Mouse (Mus musculus) intestine, embryonic 14.5 days (tissue): ENCODE measurements around the gene Camta2. TPM values are rescaled to one million over a fixed set of nuclear protein-coding genes. Genes with fewer than 3 reads are reported as not detected.

Source experiments
- ATAC-seq: fragments of 200-750 bp; cut with Nextera tagmentation; replicated peaks from 2 replicates; pipeline ENCODE4 v1.8.0; 2017; ENCODE audit warnings: low read depth, moderate number of reproducible peaks, moderate TSS enrichment, moderate library complexity; ENCODE audit not compliant: low FRiP score, low TSS enrichment
- DNase-seq: peaks from one replicate; pipeline ENCODE4 v3.0.0-alpha.2; 2018; ENCODE audit warnings: low spot score
- H3K27ac ChIP-seq: fragments of 300-500 bp; sonication (generic); 2 replicates; pipeline ENCODE4 v1.5.1; 2014; ENCODE audit warnings: low read depth, mild to moderate bottlenecking, control low read depth
- H3K27me3 ChIP-seq: fragments of 300-500 bp; sonication (generic); replicated peaks from 2 replicates; pipeline ENCODE4 v1.6.1; 2014; ENCODE audit warnings: low read length, control low read depth; ENCODE audit not compliant: control insufficient read depth, insufficient read depth
- H3K36me3 ChIP-seq: fragments of 300-500 bp; sonication (generic); 2 replicates; pipeline ENCODE4 v1.6.1; 2014; ENCODE audit warnings: low read length, control low read depth; ENCODE audit not compliant: control insufficient read depth, insufficient read depth
- H3K4me1 ChIP-seq: fragments of 300-500 bp; sonication (generic); replicated peaks from 2 replicates; pipeline ENCODE4 v1.6.1; 2014; ENCODE audit warnings: low read length, control low read depth, mixed read lengths; ENCODE audit not compliant: control insufficient read depth, insufficient read depth
- H3K4me2 ChIP-seq: fragments of 300-500 bp; sonication (generic); 2 replicates; pipeline ENCODE4 v1.6.1; 2014; ENCODE audit warnings: low read length
- H3K4me3 ChIP-seq: fragments of 300-500 bp; sonication (generic); 2 replicates; pipeline ENCODE4 v1.5.1; 2014; ENCODE audit warnings: low read depth, low read length, control low read depth, mixed read lengths
- H3K9ac ChIP-seq: fragments of 300-500 bp; sonication (generic); 2 replicates; pipeline ENCODE4 v1.6.1; 2014; ENCODE audit warnings: mild to moderate bottlenecking, low read length
- H3K9me3 ChIP-seq: fragments of 300-500 bp; sonication (generic); 2 replicates; pipeline ENCODE4 v1.6.1; 2016; ENCODE audit warnings: low read length, control low read depth; ENCODE audit not compliant: control insufficient read depth
- WGBS: fragments of 180-500 bp; shearing (Covaris S2); extraction: QIAGEN DNeasy Blood & Tissue Kit; methylation state at CpG from one replicate; pipeline ENCODE4 v1.1.7; 2014; 5-methylcytosine and 5-hydroxymethylcytosine counted together
- polyA plus RNA-seq: library from polyadenylated mRNA; unstranded; fragments of >200 nt; fragmentation: Nextera tagmentation; extraction: Ambion mirVana; gene quantifications from 2 replicates; pipeline ENCODE4 v1.2.1, GENCODE M21; 2014

The Camta2 gene
- polyA plus RNA-seq, 1 experiment from 2014 or later, result 16.2 TPM

DNA sequence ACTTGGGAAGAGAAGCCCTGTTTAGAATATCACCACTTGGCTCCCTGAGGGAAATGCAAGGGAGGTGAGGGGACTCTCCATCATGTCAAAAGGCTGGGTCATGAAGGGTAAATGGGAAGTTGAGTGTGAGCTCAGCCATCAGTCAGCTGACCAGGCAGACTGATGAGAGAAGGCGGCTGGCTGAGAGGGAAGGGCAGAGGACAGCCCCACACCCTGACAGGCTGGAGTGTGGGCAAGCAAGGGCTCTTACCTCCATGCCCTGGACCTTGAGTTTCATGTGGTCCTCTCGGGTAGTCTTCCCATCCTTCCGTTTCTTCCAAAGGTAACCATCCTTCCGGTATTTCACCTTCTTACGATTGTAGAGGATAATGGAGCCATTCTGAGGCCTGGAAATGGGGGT is 4.3 kb downstream of the Camta2 start:
- Histone ChIP-seq H3K36me3 (peaks cover 54% of the 10 kb centered on the region), H3K4me3 (no peak overlapping the region), H3K27ac (no peak overlapping the region), H3K9me3 (no peaks in the 10 kb centered on the region), H3K4me1 (peaks cover 17% of the 10 kb centered on the region), H3K9ac (no peak overlapping the region), H3K4me2 (no peak overlapping the region), H3K27me3 (no peaks in the 10 kb centered on the region)
- WGBS, result 91% methylated on average over 5 of the region's 5 CpGs
- DNase-seq, result no peak
- no peak for ATAC-seq

- Histone ChIP-seq H3K4me2 (no peak overlapping the region), H3K27me3 (no peaks in the 10 kb centered on the region), H3K36me3 (peaks cover 59% of the 10 kb centered on the region), H3K4me1 (peaks cover 9% of the 10 kb centered on the region), H3K27ac (no peak overlapping the region), H3K9ac (no peak overlapping the region), H3K4me3 (no peak overlapping the region), H3K9me3 (no peaks in the 10 kb centered on the region)
- DNase-seq (peak; percentile 65), ATAC-seq (peak; percentile 73)
- 24% methylated on average over 11 of the region's 11 CpGs for WGBS
Observed at GRCm38 (mm10) chr11:70681897-70682581, 5.9 kb downstream of the Camta2 start.

DNA sequence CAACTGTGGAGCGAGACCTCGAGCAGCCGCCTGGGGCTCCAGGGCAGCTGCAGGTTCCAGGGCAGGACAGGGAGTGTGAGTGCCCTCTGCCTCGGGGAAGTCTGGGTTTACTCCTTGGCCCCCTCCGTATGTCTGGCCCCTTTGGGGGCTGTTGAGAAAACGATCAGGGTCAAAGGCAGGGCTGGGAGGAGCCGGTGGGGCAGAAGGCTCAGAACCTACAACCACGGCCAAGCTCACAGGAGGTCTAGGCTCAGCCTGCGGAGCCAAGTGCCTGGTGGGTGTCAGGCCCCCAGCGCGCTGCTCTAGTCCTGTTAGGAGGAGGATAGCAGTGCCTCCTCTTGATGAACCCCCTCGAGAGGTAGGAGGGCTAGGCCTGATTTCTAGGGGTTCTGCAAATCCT is 6.7 kb downstream of the Camta2 start:
- no peak overlapping the region for H3K4me2 ChIP-seq
- no peak overlapping the region for H3K27ac ChIP-seq
- H3K27me3 ChIP-seq, result no peaks in the 10 kb centered on the region
- H3K9me3 ChIP-seq, result no peaks in the 10 kb centered on the region
- 62% methylated on average over 12 of the region's 12 CpGs for WGBS
- H3K4me1 ChIP-seq, result peaks cover under 1% of the 10 kb centered on the region; the same call in 1 of the 2 replicates
- ATAC-seq (no peak), DNase-seq (no peak)
- no peak overlapping the region for H3K4me3 ChIP-seq
- H3K36me3 ChIP-seq, result peaks cover 60% of the 10 kb centered on the region
- no peak overlapping the region for H3K9ac ChIP-seq

DNA sequence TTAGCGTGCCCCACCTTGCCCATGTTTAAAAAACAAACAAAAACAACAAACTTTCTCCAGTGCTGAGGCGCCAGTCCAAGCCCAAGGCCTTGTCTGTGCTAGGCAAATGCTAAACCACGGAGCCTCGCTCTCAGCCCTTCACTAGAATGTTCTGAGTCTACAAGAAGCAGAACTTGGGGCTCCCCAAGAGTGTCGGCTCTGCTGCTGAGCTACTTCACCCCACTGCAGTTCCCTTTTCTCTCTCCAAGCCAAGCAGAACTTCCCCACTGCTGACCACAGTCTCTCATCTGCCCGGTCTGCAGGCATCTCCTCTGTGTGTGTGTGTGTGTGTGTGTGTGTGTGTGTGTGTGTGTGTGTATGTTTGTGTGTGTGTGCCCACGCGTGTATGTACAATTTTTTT is 8.0 kb downstream of the Camta2 start:
- DNase-seq (no peak), ATAC-seq (no peak)
- Histone ChIP-seq H3K36me3 (peaks cover 66% of the 10 kb centered on the region), H3K4me1 (no peaks in the 10 kb centered on the region; the same call in 1 of the 2 replicates), H3K9me3 (no peaks in the 10 kb centered on the region), H3K9ac (no peak overlapping the region), H3K4me3 (no peak overlapping the region), H3K27ac (no peak overlapping the region), H3K27me3 (no peaks in the 10 kb centered on the region), H3K4me2 (no peak overlapping the region)
- WGBS, result 88% methylated on average over 8 of the region's 8 CpGs

GRCm38 (mm10) chr11:70679361-70679760 is 8.5 kb downstream of the Camta2 start:
- Histone ChIP-seq H3K4me3 (no peak overlapping the region), H3K9me3 (no peaks in the 10 kb centered on the region), H3K9ac (no peak overlapping the region), H3K27ac (no peak overlapping the region), H3K36me3 (peaks cover 63% of the 10 kb centered on the region), H3K4me1 (no peaks in the 10 kb centered on the region; the same call in 1 of the 2 replicates), H3K27me3 (no peaks in the 10 kb centered on the region), H3K4me2 (no peak overlapping the region)
- no peak for DNase-seq
- 94% methylated on average over 8 of the region's 8 CpGs for WGBS
- no peak for ATAC-seq

- no peak overlapping the region for H3K27ac ChIP-seq
- H3K4me2 ChIP-seq, result no peak overlapping the region
- no peak for ATAC-seq
- no peaks in the 10 kb centered on the region for H3K9me3 ChIP-seq
- no peaks in the 10 kb centered on the region; the same call in 1 of the 2 replicates for H3K4me1 ChIP-seq
- peaks cover 61% of the 10 kb centered on the region for H3K36me3 ChIP-seq
- H3K4me3 ChIP-seq, result no peak overlapping the region
- 66% methylated on average over 2 of the region's 2 CpGs for WGBS
- no peak for DNase-seq
- no peaks in the 10 kb centered on the region for H3K27me3 ChIP-seq
- H3K9ac ChIP-seq, result no peak overlapping the region
Observed at GRCm38 (mm10) chr11:70678576-70678975, 9.3 kb downstream of the Camta2 start.

- no peak overlapping the region for H3K27ac ChIP-seq
- no peak for DNase-seq
- no peaks in the 10 kb centered on the region for H3K27me3 ChIP-seq
- H3K9me3 ChIP-seq, result no peaks in the 10 kb centered on the region
- no peaks in the 10 kb centered on the region; the same call in 1 of the 2 replicates for H3K4me1 ChIP-seq
- ATAC-seq, result no peak
- no peak overlapping the region for H3K9ac ChIP-seq
- H3K4me2 ChIP-seq, result no peak overlapping the region
- no peak overlapping the region for H3K4me3 ChIP-seq
- WGBS, result 74% methylated on average over 9 of the region's 9 CpGs
- peaks cover 60% of the 10 kb centered on the region for H3K36me3 ChIP-seq
Observed at GRCm38 (mm10) chr11:70678092-70678491, 9.8 kb downstream of the Camta2 start.

DNA sequence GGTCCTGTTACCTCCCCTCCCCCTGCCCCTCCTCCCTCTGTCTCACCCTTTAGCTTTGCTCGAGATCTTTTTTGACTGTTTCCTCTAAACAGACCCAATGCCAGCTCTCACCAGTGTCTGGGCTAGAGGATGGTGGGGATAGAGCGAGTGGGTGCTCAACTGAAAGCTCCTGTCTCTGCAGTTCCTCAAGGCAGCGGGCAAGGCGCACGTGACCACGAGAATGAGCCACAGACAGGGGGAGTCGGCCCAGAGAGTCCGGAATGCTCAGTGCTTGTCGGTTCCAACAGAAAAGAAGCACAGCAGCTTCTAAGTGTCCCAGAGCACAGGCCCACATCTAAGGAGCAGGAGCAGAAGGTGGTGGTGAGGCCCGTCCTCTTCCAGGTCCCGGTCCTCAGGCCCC is 13.4 kb downstream of the Camta2 start:
- Histone ChIP-seq H3K4me1 (peaks cover 7% of the 10 kb centered on the region), H3K36me3 (peaks cover 47% of the 10 kb centered on the region), H3K27me3 (no peaks in the 10 kb centered on the region), H3K9ac (no peak overlapping the region), H3K4me2 (no peak overlapping the region), H3K4me3 (no peak overlapping the region), H3K27ac (no peak overlapping the region), H3K9me3 (no peaks in the 10 kb centered on the region)
- 65% methylated on average over 11 of the region's 11 CpGs for WGBS
- DNase-seq (no peak), ATAC-seq (no peak)

DNA sequence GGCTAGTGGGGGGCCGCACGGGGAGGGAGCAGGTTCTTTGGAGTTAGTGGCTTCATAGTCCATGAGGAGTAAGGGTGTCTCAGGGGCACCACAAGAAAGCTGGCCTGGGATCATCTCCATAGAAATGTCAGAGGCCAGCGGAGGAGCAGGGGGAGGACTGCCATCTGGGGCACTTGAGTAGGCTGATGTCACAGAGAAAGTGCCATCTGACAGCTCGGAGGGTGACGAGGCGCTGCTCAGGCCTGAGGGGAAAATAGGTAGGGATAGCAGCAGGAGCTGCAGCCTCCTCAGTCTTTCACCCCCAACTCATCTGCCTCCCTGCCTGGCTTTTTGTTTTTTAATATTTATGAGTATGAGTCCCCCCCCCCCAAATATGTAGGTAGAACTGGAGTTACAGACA is 13.9 kb downstream of the Camta2 start:
- no peak for ATAC-seq
- H3K4me1 ChIP-seq, result peaks cover 7% of the 10 kb centered on the region
- no peak overlapping the region for H3K9ac ChIP-seq
- H3K4me2 ChIP-seq, result no peak overlapping the region
- peaks cover 42% of the 10 kb centered on the region for H3K36me3 ChIP-seq
- H3K27me3 ChIP-seq, result no peaks in the 10 kb centered on the region
- no peak overlapping the region for H3K27ac ChIP-seq
- H3K9me3 ChIP-seq, result no peaks in the 10 kb centered on the region
- no peak for DNase-seq
- no peak overlapping the region for H3K4me3 ChIP-seq
- 84% methylated on average over 6 of the region's 6 CpGs for WGBS
